Mouse (Mus musculus): ENCODE measurements around the gene Stx8. TPM values are rescaled to one million over a fixed set of nuclear protein-coding genes. Genes with fewer than 3 reads are reported as not detected.
A peak's percentile ranks its signal among the peaks of the same experiment; 100 is the strongest.

Gene Stx8
- total and polyA plus RNA-seq, 2 experiments: 3.5 to 12.9 TPM

DNA sequence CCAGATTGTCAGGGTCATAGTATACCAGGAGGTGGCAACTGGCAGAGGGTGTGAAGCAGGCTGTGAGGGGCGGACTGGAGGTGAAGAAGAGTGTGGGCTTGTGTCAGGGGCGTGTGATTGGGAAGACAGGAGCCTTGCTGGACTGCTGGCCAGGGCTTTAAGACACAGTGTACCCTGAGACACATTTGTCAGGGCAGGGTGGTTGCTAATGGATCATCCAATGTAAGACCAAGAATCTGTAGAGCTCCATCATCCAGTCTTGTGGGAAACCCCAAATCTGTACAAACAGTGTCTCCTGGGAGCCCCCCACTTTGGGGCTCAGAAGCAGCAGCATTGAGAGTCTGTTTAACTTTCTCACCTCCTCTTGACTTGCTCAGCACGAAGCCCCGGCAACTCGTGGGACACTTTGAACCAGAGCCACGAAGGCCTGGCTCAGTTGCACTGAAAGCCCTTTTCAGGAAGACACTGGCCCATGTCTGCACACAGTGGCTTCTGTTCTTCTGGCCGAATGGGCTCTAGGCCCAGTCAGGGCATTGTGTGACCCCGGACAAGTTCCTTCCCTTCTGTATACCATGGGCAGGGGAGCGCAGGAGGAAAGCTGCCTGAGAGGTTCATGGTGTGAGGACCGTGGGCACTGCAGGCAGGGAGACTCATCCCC lies 239.7 kb downstream of the Stx8 start:
- no peak for DNase-seq (ENCODE audit: extremely low read depth, low read depth, low spot score)
- Histone ChIP-seq H3K4me3 (ENCODE audit: insufficient read depth, low read depth, low read length) (no peak overlapping the region), H3K9ac (ENCODE audit: low read depth, low read length) (no peak overlapping the region), H3K27ac (replicated peaks; ENCODE audit: insufficient read depth, low read depth, low read length) (no peak overlapping the region), H3K79me2 (ENCODE audit: control insufficient read depth, insufficient read depth, low read length) (no peaks in the 10 kb centered on the region), H3K27me3 (ENCODE audit: control insufficient read depth, insufficient read depth, low read length) (no peaks in the 10 kb centered on the region), H3K36me3 (ENCODE audit: control insufficient read depth, insufficient read depth, low read length) (no peaks in the 10 kb centered on the region), H3K4me1 (ENCODE audit: control insufficient read depth, insufficient read depth, low read length) (no peaks in the 10 kb centered on the region)
- 85% methylated on average over 10 of the region's 10 CpGs for WGBS
- no peak for TF ChIP-seq CTCF (IDR thresholded peaks at IDR 0.05; ENCODE audit: low read depth, low read length)
- no peak for TF ChIP-seq POLR2A (IDR thresholded peaks at IDR 0.05; ENCODE audit: extremely low read depth, insufficient read depth, low read length)

DNA sequence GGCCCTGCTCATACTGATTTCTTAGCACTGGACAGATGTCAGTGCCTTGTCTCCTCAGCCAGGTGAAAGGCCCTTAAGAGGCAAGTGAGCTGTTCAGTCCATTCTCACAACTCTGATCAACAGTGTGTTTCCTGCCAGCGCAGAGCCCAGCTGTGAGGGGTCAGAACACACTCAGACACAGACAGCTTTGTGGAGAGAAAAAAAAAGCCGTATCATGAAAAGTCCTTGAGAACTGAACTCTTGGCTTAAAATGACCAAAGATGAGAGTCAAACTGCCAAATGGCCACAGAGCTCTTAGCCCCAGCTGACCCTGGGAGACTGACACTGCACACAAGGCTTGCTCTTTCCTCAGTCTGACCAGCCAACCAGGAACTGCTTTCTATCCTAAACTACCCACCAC lies 242.0 kb downstream of the Stx8 start:
- Histone ChIP-seq H3K9ac (ENCODE audit: low read depth, low read length) (no peak overlapping the region), H3K27ac (replicated peaks; ENCODE audit: insufficient read depth, low read depth, low read length) (no peak overlapping the region), H3K79me2 (ENCODE audit: control insufficient read depth, insufficient read depth, low read length) (no peaks in the 10 kb centered on the region), H3K36me3 (ENCODE audit: control insufficient read depth, insufficient read depth, low read length) (no peaks in the 10 kb centered on the region), H3K4me3 (ENCODE audit: insufficient read depth, low read depth, low read length) (no peak overlapping the region), H3K4me1 (ENCODE audit: control insufficient read depth, insufficient read depth, low read length) (no peaks in the 10 kb centered on the region), H3K27me3 (ENCODE audit: control insufficient read depth, insufficient read depth, low read length) (no peaks in the 10 kb centered on the region)
- TF ChIP-seq POLR2A (IDR thresholded peaks at IDR 0.05; ENCODE audit: extremely low read depth, insufficient read depth, low read length) (no peak), CTCF (IDR thresholded peaks at IDR 0.05; ENCODE audit: low read depth, low read length) (no peak)
- 76% methylated on average over 2 of the region's 2 CpGs for WGBS
- peak; percentile 14 for DNase-seq (ENCODE audit: extremely low read depth, low read depth, low spot score)

DNA sequence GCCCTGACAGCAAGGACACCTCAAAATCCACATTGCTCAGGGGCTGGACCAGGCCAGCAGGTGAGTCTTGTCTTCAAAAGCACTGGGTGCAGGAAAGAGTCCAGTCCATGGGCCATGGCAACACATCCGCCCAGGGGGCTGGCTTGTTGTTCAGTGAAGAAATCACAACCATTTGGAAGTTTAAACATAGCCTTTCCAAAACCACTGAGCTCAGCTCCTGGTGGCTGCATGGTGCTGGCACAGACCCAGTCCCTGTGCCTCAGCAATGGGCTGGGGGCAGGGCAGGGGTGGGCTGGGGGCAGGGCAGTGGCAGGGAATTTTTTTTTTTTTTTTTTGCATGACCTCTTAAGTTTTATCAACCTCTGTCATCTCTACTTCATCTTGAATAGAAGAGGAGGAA lies 242.6 kb downstream of the Stx8 start:
- Histone ChIP-seq H3K27me3 (ENCODE audit: control insufficient read depth, insufficient read depth, low read length) (no peaks in the 10 kb centered on the region), H3K27ac (replicated peaks; ENCODE audit: insufficient read depth, low read depth, low read length) (no peak overlapping the region), H3K79me2 (ENCODE audit: control insufficient read depth, insufficient read depth, low read length) (no peaks in the 10 kb centered on the region), H3K4me1 (ENCODE audit: control insufficient read depth, insufficient read depth, low read length) (no peaks in the 10 kb centered on the region), H3K36me3 (ENCODE audit: control insufficient read depth, insufficient read depth, low read length) (no peaks in the 10 kb centered on the region), H3K9ac (ENCODE audit: low read depth, low read length) (no peak overlapping the region), H3K4me3 (ENCODE audit: insufficient read depth, low read depth, low read length) (no peak overlapping the region)
- no peak for TF ChIP-seq CTCF (IDR thresholded peaks at IDR 0.05; ENCODE audit: low read depth, low read length)
- no peak for TF ChIP-seq POLR2A (IDR thresholded peaks at IDR 0.05; ENCODE audit: extremely low read depth, insufficient read depth, low read length)
- no peak for DNase-seq (ENCODE audit: extremely low read depth, low read depth, low spot score)
- 67% methylated on average over 1 of the region's 1 CpGs for WGBS

DNA sequence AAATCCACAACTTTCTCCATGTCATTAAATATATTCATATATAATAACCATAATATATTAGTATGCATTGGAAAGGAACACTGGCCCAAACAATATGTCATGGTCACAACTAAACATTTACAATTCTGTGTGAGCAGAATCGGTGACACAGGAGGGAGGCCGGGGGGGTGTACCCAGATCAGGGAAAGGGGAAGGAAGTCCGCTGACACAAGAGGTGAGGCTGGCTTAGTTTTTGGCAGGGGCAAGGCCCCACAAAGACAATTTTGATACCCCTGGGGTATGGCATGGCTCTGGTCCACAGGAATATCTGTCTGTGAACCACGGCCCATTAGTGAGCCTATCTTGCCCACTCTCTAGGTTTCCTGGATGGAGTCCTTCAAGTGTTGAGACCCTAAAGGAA lies 243.5 kb downstream of the Stx8 start:
- no peak overlapping the region for H3K4me3 ChIP-seq (ENCODE audit: insufficient read depth, low read depth, low read length)
- H3K9ac ChIP-seq (ENCODE audit: low read depth, low read length): no peak overlapping the region
- 88% methylated on average over 4 of the region's 4 CpGs for WGBS
- no peak overlapping the region for H3K27ac ChIP-seq (replicated peaks; ENCODE audit: insufficient read depth, low read depth, low read length)
- H3K27me3 ChIP-seq (ENCODE audit: control insufficient read depth, insufficient read depth, low read length): no peaks in the 10 kb centered on the region
- H3K79me2 ChIP-seq (ENCODE audit: control insufficient read depth, insufficient read depth, low read length): no peaks in the 10 kb centered on the region
- no peaks in the 10 kb centered on the region for H3K4me1 ChIP-seq (ENCODE audit: control insufficient read depth, insufficient read depth, low read length)
- DNase-seq (ENCODE audit: extremely low read depth, low read depth, low spot score): no peak
- H3K36me3 ChIP-seq (ENCODE audit: control insufficient read depth, insufficient read depth, low read length): no peaks in the 10 kb centered on the region
- TF ChIP-seq CTCF (IDR thresholded peaks at IDR 0.05; ENCODE audit: low read depth, low read length) (no peak), POLR2A (IDR thresholded peaks at IDR 0.05; ENCODE audit: extremely low read depth, insufficient read depth, low read length) (no peak)

DNA sequence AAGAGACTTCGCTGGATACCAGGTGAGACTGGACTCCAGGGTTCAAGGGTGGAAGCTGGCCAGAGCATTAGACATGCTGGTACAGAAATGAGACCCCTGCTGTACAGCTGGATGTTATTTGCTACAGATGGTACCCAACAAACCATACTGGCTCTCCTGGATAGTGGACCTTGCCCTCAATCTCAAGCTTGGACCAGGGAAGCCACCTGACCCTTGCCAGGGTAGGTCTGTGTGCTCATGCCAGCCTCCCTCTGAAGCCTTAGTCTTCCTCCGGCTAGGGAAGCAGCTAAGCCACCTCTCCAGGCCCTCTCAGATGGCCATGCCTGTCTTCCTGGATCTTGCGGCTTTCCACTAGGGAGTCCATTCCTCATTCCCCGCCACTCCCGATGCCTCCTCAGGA lies 244.7 kb downstream of the Stx8 start:
- TF ChIP-seq POLR2A (IDR thresholded peaks at IDR 0.05; ENCODE audit: extremely low read depth, insufficient read depth, low read length) (no peak), CTCF (IDR thresholded peaks at IDR 0.05; ENCODE audit: low read depth, low read length) (no peak)
- Histone ChIP-seq H3K4me3 (ENCODE audit: insufficient read depth, low read depth, low read length) (no peak overlapping the region), H3K4me1 (ENCODE audit: control insufficient read depth, insufficient read depth, low read length) (no peaks in the 10 kb centered on the region), H3K27ac (replicated peaks; ENCODE audit: insufficient read depth, low read depth, low read length) (no peak overlapping the region), H3K79me2 (ENCODE audit: control insufficient read depth, insufficient read depth, low read length) (no peaks in the 10 kb centered on the region), H3K27me3 (ENCODE audit: control insufficient read depth, insufficient read depth, low read length) (no peaks in the 10 kb centered on the region), H3K9ac (ENCODE audit: low read depth, low read length) (no peak overlapping the region), H3K36me3 (ENCODE audit: control insufficient read depth, insufficient read depth, low read length) (no peaks in the 10 kb centered on the region)
- no peak for DNase-seq (ENCODE audit: extremely low read depth, low read depth, low spot score)
- 96% methylated on average over 5 of the region's 5 CpGs for WGBS

DNA sequence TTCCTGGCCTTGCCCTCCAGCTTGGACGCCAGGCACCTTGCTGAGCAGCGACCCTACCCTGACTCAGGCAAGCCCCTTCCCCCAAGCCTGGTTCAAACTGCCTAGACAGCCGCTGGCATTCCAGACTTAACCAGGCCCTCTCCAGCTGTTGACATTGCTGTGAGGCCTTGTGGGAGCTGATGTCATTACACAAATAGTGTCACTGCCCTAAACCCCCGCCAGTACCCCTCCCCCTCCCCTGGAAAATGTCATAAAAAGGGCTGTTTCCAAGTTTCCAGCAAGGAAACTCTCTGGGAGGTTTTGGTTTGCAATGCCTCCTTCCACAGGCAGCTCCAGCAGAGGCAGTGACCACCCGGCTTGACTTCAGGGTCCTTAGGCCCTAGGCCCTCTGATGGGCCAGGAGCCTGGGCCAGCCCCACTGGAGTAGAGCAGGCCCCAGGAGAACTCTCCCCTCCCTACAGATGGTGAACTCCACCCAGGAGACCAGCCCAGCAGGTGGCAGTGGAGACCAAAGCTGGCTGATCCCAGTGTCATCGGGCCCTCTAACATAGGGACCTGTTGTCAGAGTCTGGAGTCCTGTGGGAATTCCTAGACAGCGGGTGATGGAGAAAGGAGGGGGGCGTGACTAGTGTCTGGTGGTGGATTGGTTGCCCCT lies 246.1 kb downstream of the Stx8 start:
- H3K4me1 ChIP-seq (ENCODE audit: control insufficient read depth, insufficient read depth, low read length): no peaks in the 10 kb centered on the region
- H3K27me3 ChIP-seq (ENCODE audit: control insufficient read depth, insufficient read depth, low read length): no peaks in the 10 kb centered on the region
- no peaks in the 10 kb centered on the region for H3K36me3 ChIP-seq (ENCODE audit: control insufficient read depth, insufficient read depth, low read length)
- TF ChIP-seq POLR2A (IDR thresholded peaks at IDR 0.05; ENCODE audit: extremely low read depth, insufficient read depth, low read length) (no peak), CTCF (IDR thresholded peaks at IDR 0.05; ENCODE audit: low read depth, low read length) (peak; percentile 38)
- H3K27ac ChIP-seq (replicated peaks; ENCODE audit: insufficient read depth, low read depth, low read length): no peak overlapping the region
- H3K79me2 ChIP-seq (ENCODE audit: control insufficient read depth, insufficient read depth, low read length): no peaks in the 10 kb centered on the region
- no peak overlapping the region for H3K9ac ChIP-seq (ENCODE audit: low read depth, low read length)
- DNase-seq (ENCODE audit: extremely low read depth, low read depth, low spot score): no peak
- H3K4me3 ChIP-seq (ENCODE audit: insufficient read depth, low read depth, low read length): no peak overlapping the region
- 34% methylated on average over 8 of the region's 8 CpGs for WGBS
